In the genomic region with DNA sequence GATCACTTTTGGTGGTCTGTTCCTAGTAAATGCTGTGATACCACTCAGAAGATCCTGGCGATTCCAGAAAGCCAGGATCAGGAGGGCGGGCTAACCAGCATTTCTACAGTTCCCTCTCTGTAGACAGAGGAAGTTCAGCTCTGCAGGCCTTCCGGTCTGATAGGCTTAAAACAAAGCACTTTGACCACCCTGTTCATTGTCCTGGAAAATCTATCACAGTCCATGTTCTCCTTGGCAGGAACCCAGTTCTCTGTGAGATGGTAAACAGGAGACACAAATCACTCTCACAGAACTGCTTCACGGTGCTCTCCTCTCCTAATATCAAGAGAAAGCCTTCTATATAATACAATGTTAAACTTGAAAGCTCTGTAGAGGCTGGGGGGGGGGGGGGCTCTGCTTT, we compare ENCODE assay signal across 10 mouse cellular contexts. TPM values are rescaled to one million over a fixed set of nuclear protein-coding genes. Genes with fewer than 3 reads are reported as not detected.
DNase-seq lines count a peak whose midpoint lies in the region; ATAC-seq lines count a peak whose summit lies in the region.
"Had no signal": no experiment of that assay in that cellular context is flagged by ENCODE, and none has a peak within 500 bp of the region (broad histone marks: within the 10 kb centered on the region; RNA-seq: fewer than 3 reads in every experiment).

No protein-coding gene starts in this region.

- H3K4me2 ChIP-seq in midbrain, embryonic 14.5 days (ENCODE audit: low read length) = no peak overlapping the region
- no peak overlapping the region for H3K4me2 ChIP-seq in midbrain, embryonic 16.5 days (ENCODE audit: low read length)
- no peak overlapping the region for H3K4me2 ChIP-seq in heart, embryonic 13.5 days
- H3K4me2 ChIP-seq in kidney, embryonic 16.5 days (replicated peaks; ENCODE audit: low read depth, low read length) = no peak overlapping the region
- H3K4me2 ChIP-seq in neural tube, embryonic 14.5 days (ENCODE audit: low read depth, low read length) = no peak overlapping the region
- H3K4me2 ChIP-seq: forebrain, embryonic 12.5 days had no signal

- no peak overlapping the region for H3K9ac ChIP-seq in midbrain, embryonic 14.5 days (replicated peaks; ENCODE audit: low read length)
- no peak overlapping the region for H3K9ac ChIP-seq in midbrain, embryonic 16.5 days (ENCODE audit: low read depth, low read length)
- H3K9ac ChIP-seq in heart, embryonic 13.5 days = no peak overlapping the region
- no peak overlapping the region for H3K9ac ChIP-seq in kidney, embryonic 16.5 days (replicated peaks; ENCODE audit: low read length)
- no peak overlapping the region for H3K9ac ChIP-seq in neural tube, embryonic 14.5 days (replicated peaks; ENCODE audit: low read depth, low read length)
- H3K9ac ChIP-seq: forebrain, embryonic 12.5 days had no signal

- no peaks in the 10 kb centered on the region for H3K27me3 ChIP-seq in midbrain, embryonic 14.5 days (ENCODE audit: control insufficient read depth, insufficient read depth, low read length)
- H3K27me3 ChIP-seq in midbrain, embryonic 16.5 days (ENCODE audit: control insufficient read depth, insufficient read depth, low read depth, low read length) = no peaks in the 10 kb centered on the region
- H3K27me3 ChIP-seq in heart, embryonic 13.5 days (replicated peaks) = peaks cover 1% of the 10 kb centered on the region; the same call in 1 of the 2 replicates
- no peaks in the 10 kb centered on the region for H3K27me3 ChIP-seq in kidney, embryonic 16.5 days (ENCODE audit: insufficient read depth, low read length)
- no peaks in the 10 kb centered on the region for H3K27me3 ChIP-seq in neural tube, embryonic 14.5 days (ENCODE audit: control insufficient read depth, insufficient read depth, low read length)
- H3K27me3 ChIP-seq: forebrain, embryonic 12.5 days had no signal

- no peak for ATAC-seq in midbrain, embryonic 14.5 days (ENCODE audit: low FRiP score, low TSS enrichment)
- no peak for ATAC-seq in midbrain, embryonic 16.5 days
- no peak for ATAC-seq in heart, embryonic 13.5 days (ENCODE audit: extremely low read depth, insufficient number of reproducible peaks, low FRiP score, low TSS enrichment)
- ATAC-seq in kidney, embryonic 16.5 days (ENCODE audit: low FRiP score, low TSS enrichment) = peak; percentile 71
- ATAC-seq in neural tube, embryonic 14.5 days (ENCODE audit: low read depth) = peak; percentile 70; the same call in 1 of the 2 replicates
- no peak for ATAC-seq in activated CD4-positive, CD25-positive, alpha-beta regulatory T cell, adult 4 months

- 71% methylated on average over 4 of the region's 4 CpGs for WGBS in midbrain, embryonic 14.5 days
- WGBS in midbrain, embryonic 16.5 days = 59% methylated on average over 4 of the region's 4 CpGs
- WGBS in heart, embryonic 13.5 days = 53% methylated on average over 4 of the region's 4 CpGs
- WGBS in kidney, embryonic 16.5 days = 49% methylated on average over 4 of the region's 4 CpGs
- WGBS in neural tube, embryonic 14.5 days = 37% methylated on average over 4 of the region's 4 CpGs

- H3K4me3 ChIP-seq in midbrain, embryonic 14.5 days (replicated peaks; ENCODE audit: low read depth, low read length) = no peak overlapping the region
- H3K4me3 ChIP-seq in midbrain, embryonic 16.5 days (ENCODE audit: low read depth, low read length) = no peak overlapping the region
- H3K4me3 ChIP-seq in heart, embryonic 13.5 days = no peak overlapping the region
- no peak overlapping the region for H3K4me3 ChIP-seq in kidney, embryonic 16.5 days (ENCODE audit: low read length)
- H3K4me3 ChIP-seq in neural tube, embryonic 14.5 days (ENCODE audit: low read depth, low read length) = no peak overlapping the region
- H3K4me3 ChIP-seq: forebrain, embryonic 12.5 days; megakaryocyte, embryonic 14.5 days had no signal

- DNase-seq in midbrain, embryonic 14.5 days = peak; percentile 13
- no peak for DNase-seq in urinary bladder, postnatal 14 days (ENCODE audit: low spot score)
- no peak for DNase-seq in thymus, postnatal 10 days (ENCODE audit: low spot score in 2 of 2)

- no peak overlapping the region for H3K27ac ChIP-seq in midbrain, embryonic 14.5 days (replicated peaks; ENCODE audit: low read depth, low read length)
- H3K27ac ChIP-seq in midbrain, embryonic 16.5 days (ENCODE audit: low read length) = no peak overlapping the region
- H3K27ac ChIP-seq in heart, embryonic 13.5 days (replicated peaks) = peak overlapping the region; percentile 67
- H3K27ac ChIP-seq in kidney, embryonic 16.5 days (ENCODE audit: low read length) = peak overlapping the region; percentile 78
- no peak overlapping the region; the same call in 1 of the 2 replicates for H3K27ac ChIP-seq in neural tube, embryonic 14.5 days (ENCODE audit: low read depth, low read length)
- H3K27ac ChIP-seq: forebrain, embryonic 12.5 days had no signal

- H3K36me3 ChIP-seq in midbrain, embryonic 14.5 days (ENCODE audit: control insufficient read depth, insufficient read depth, low read length) = no peaks in the 10 kb centered on the region
- no peaks in the 10 kb centered on the region for H3K36me3 ChIP-seq in midbrain, embryonic 16.5 days (ENCODE audit: control insufficient read depth, insufficient read depth, low read length)
- no peaks in the 10 kb centered on the region for H3K36me3 ChIP-seq in heart, embryonic 13.5 days
- no peaks in the 10 kb centered on the region for H3K36me3 ChIP-seq in kidney, embryonic 16.5 days (ENCODE audit: insufficient read depth, low read length)
- H3K36me3 ChIP-seq in neural tube, embryonic 14.5 days (ENCODE audit: control insufficient read depth, insufficient read depth, low read length) = no peaks in the 10 kb centered on the region
- H3K36me3 ChIP-seq: forebrain, embryonic 12.5 days had no signal

- no peaks in the 10 kb centered on the region for H3K9me3 ChIP-seq in midbrain, embryonic 14.5 days (ENCODE audit: control insufficient read depth, low read length)
- H3K9me3 ChIP-seq in midbrain, embryonic 16.5 days (replicated peaks; ENCODE audit: control insufficient read depth, low read length, poor library complexity, severe bottlenecking) = no peaks in the 10 kb centered on the region
- no peaks in the 10 kb centered on the region for H3K9me3 ChIP-seq in heart, embryonic 13.5 days
- H3K9me3 ChIP-seq in kidney, embryonic 16.5 days (ENCODE audit: low read length) = no peaks in the 10 kb centered on the region
- H3K9me3 ChIP-seq in neural tube, embryonic 14.5 days (ENCODE audit: control insufficient read depth, low read length) = no peaks in the 10 kb centered on the region
- H3K9me3 ChIP-seq: forebrain, embryonic 12.5 days had no signal

- H3K4me1 ChIP-seq in midbrain, embryonic 14.5 days (ENCODE audit: control insufficient read depth, insufficient read depth, low read length) = no peaks in the 10 kb centered on the region
- no peaks in the 10 kb centered on the region for H3K4me1 ChIP-seq in midbrain, embryonic 16.5 days (ENCODE audit: control insufficient read depth, insufficient read depth, low read length)
- 0 out of 2 replicates have a peak, but pooled peaks cover 3% of the 10 kb centered on the region for H3K4me1 ChIP-seq in heart, embryonic 13.5 days
- H3K4me1 ChIP-seq in kidney, embryonic 16.5 days (ENCODE audit: insufficient read depth, low read length) = peaks cover 8% of the 10 kb centered on the region; the same call in 1 of the 2 replicates
- H3K4me1 ChIP-seq in neural tube, embryonic 14.5 days (ENCODE audit: control insufficient read depth, insufficient read depth, low read length) = peaks cover 4% of the 10 kb centered on the region; the same call in 1 of the 2 replicates
- H3K4me1 ChIP-seq: forebrain, embryonic 12.5 days had no signal

RNA-seq across cellular contexts. Expression of gene Sypl, which starts 10.3 kb away (rescaled TPM):
- polyA plus RNA-seq in midbrain, embryonic 14.5 days (2014; fragmentation: Nextera tagmentation; extraction: Ambion mirVana) = 34.2 and 39.4 TPM in 2 replicates
- polyA plus RNA-seq in midbrain, embryonic 16.5 days (2015; fragmentation: Nextera tagmentation; extraction: Ambion mirVana) = 36.1 and 37.5 TPM in 2 replicates
- polyA plus RNA-seq in heart, embryonic 13.5 days (2015; fragmentation: Nextera tagmentation; extraction: Ambion mirVana) = 79.8 and 94.2 TPM in 2 replicates
- 142 and 145 TPM in 2 replicates for polyA plus RNA-seq in kidney, embryonic 16.5 days (2015; fragmentation: Nextera tagmentation; extraction: Ambion mirVana)
- 38.7 and 48.0 TPM in 2 replicates for polyA plus RNA-seq in neural tube, embryonic 14.5 days (2014; fragmentation: Nextera tagmentation; extraction: Ambion mirVana)
- polyA plus RNA-seq in activated CD4-positive, CD25-positive, alpha-beta regulatory T cell, adult 4 months (2017; shearing (Covaris generic)) = 100 to 1,000 TPM; 102 TPM

Comparison
In these comparisons a context has a peak if more than half of its experiments do, and no peak if none do; other contexts are left out.
1. ATAC-seq: peak in kidney, embryonic 16.5 days (single experiment) and neural tube, embryonic 14.5 days (single experiment); none in midbrain, embryonic 14.5 days (single experiment), midbrain, embryonic 16.5 days (single experiment), heart, embryonic 13.5 days (single experiment) and activated CD4-positive, CD25-positive, alpha-beta regulatory T cell, adult 4 months (single experiment).
2. H3K27ac ChIP-seq: peak in heart, embryonic 13.5 days (single experiment) and kidney, embryonic 16.5 days (single experiment); none in midbrain, embryonic 14.5 days (single experiment), midbrain, embryonic 16.5 days (single experiment) and neural tube, embryonic 14.5 days (single experiment).